Mouse (Mus musculus) forebrain, embryonic 16.5 days (tissue): ENCODE results near the gene Slc28a1. TPM values are rescaled to one million over a fixed set of nuclear protein-coding genes. Genes with fewer than 3 reads are reported as not detected.

ENCODE experiments used
- ATAC-seq: fragments of 200-750 bp; cut with Nextera tagmentation; 2 replicates; pipeline ENCODE4 v1.8.0; 2017; ENCODE audit warnings: mild to moderate bottlenecking, moderate library complexity
- H3K27ac ChIP-seq: fragments of 300-500 bp; sonication (generic); 2 replicates; pipeline ENCODE4 v1.5.1; 2014; ENCODE audit warnings: low read length, control low read depth
- H3K27me3 ChIP-seq: fragments of 300-500 bp; sonication (generic); replicated peaks from 2 replicates; pipeline ENCODE4 v1.6.1; 2014; ENCODE audit warnings: low read length; ENCODE audit not compliant: control insufficient read depth, insufficient read depth
- H3K36me3 ChIP-seq: fragments of 300-500 bp; sonication (generic); 2 replicates; pipeline ENCODE4 v1.6.1; 2014; ENCODE audit not compliant: control insufficient read depth, insufficient read depth
- H3K4me1 ChIP-seq: fragments of 300-500 bp; sonication (generic); replicated peaks from 2 replicates; pipeline ENCODE4 v1.6.1; 2014; ENCODE audit warnings: low read length; ENCODE audit not compliant: control insufficient read depth, insufficient read depth
- H3K4me2 ChIP-seq: fragments of 300-500 bp; sonication (generic); 2 replicates; pipeline ENCODE4 v1.6.1; 2014; ENCODE audit warnings: mild to moderate bottlenecking, low read length, control low read depth
- H3K4me3 ChIP-seq: fragments of 300-500 bp; sonication (generic); replicated peaks from 2 replicates; pipeline ENCODE4 v1.5.1; 2014; ENCODE audit warnings: mild to moderate bottlenecking, low read length, control low read depth
- H3K9ac ChIP-seq: fragments of 300-500 bp; sonication (generic); replicated peaks from 2 replicates; pipeline ENCODE4 v1.6.1; 2014; ENCODE audit warnings: low read depth, low read length, control low read depth
- H3K9me3 ChIP-seq: fragments of 300-500 bp; sonication (generic); 2 replicates; pipeline ENCODE4 v1.6.1; 2016; ENCODE audit warnings: low read length; ENCODE audit not compliant: control insufficient read depth
- WGBS: fragments of 180-500 bp; shearing (Covaris S2); extraction: QIAGEN DNeasy Blood & Tissue Kit; methylation state at CpG from one replicate; pipeline ENCODE4 v1.1.7; 2014; 5-methylcytosine and 5-hydroxymethylcytosine counted together
- polyA plus RNA-seq: library from polyadenylated mRNA; unstranded; fragments of >200 nt; fragmentation: Nextera tagmentation; extraction: Ambion mirVana; gene quantifications from 2 replicates; pipeline ENCODE4 v1.2.1, GENCODE M21; 2015

The Slc28a1 gene
- polyA plus RNA-seq, 1 experiment from 2014 or later, result not detected

- peak; percentile 12; the same call in 1 of the 2 replicates for ATAC-seq
- peak overlapping the region; percentile 48 for H3K4me3 ChIP-seq
- peak overlapping the region; percentile 15; the same call in 1 of the 2 replicates for H3K9ac ChIP-seq
- no peak overlapping the region for H3K27ac ChIP-seq
- peaks cover 52% of the 10 kb centered on the region for H3K27me3 ChIP-seq
- H3K4me2 ChIP-seq, result peak overlapping the region; percentile 50
- no peaks in the 10 kb centered on the region for H3K36me3 ChIP-seq
- H3K9me3 ChIP-seq, result no peaks in the 10 kb centered on the region
- peaks cover 15% of the 10 kb centered on the region for H3K4me1 ChIP-seq
- under 1% methylated on average over 22 of the region's 22 CpGs for WGBS
Measured at GRCm38 (mm10) chr7:81212261-81212681, 97.7 kb downstream of the Slc28a1 start.

DNA sequence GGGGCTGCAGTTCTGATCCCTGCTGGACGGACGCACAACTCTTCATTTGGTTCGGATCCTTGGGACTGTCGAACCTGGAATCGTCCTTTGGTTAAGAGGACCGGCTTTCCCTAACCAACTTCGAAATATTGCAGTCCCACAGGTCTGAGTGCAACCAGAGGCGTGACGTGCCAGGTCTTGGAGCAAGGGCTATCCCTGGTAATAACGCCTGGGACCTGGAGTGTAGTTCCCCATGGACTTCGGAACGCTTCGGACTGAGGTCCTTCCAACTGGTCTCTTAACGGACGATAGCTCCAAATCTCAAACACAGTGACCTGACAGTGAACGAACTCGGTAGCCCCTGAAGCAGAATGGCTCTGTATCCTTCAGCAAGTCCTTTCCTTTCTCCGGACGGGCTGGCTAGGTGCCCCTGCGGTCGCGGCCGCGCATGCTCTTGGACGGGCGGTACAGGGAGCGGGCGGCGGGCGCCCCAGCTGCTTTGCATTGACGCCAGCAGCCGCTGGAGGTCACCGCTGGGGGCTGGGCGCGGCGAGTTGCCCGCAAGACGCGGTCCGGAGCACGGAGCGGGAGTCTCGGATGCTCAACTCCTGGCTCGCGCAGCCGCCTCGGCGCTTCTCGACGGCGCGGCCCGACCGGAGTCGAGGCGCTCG is 98.2 kb downstream of the Slc28a1 start:
- peak overlapping the region; percentile 50 for H3K4me2 ChIP-seq
- H3K36me3 ChIP-seq, result no peaks in the 10 kb centered on the region
- H3K4me3 ChIP-seq, result peak overlapping the region; percentile 48
- H3K4me1 ChIP-seq, result peaks cover 15% of the 10 kb centered on the region
- H3K27me3 ChIP-seq, result peaks cover 52% of the 10 kb centered on the region
- peak overlapping the region; percentile 15; the same call in 1 of the 2 replicates for H3K9ac ChIP-seq
- peak overlapping the region; percentile 28; the same call in 1 of the 2 replicates for H3K27ac ChIP-seq
- WGBS, result under 1% methylated on average over 57 of the region's 57 CpGs
- no peaks in the 10 kb centered on the region for H3K9me3 ChIP-seq
- peak; percentile 82 for ATAC-seq

- 1% methylated on average over 90 of the region's 128 CpGs for WGBS
- no peaks in the 10 kb centered on the region for H3K36me3 ChIP-seq
- peak within 1 kb of the TSS; percentile 48 for H3K4me3 ChIP-seq
- ATAC-seq, result peak; percentile 35
- H3K27ac ChIP-seq, result peak within 1 kb of the TSS; percentile 28; the same call in 1 of the 2 replicates
- H3K27me3 ChIP-seq, result peaks cover 52% of the 10 kb centered on the region
- H3K9me3 ChIP-seq, result no peaks in the 10 kb centered on the region
- H3K9ac ChIP-seq, result peak within 1 kb of the TSS; percentile 17; the same call in 1 of the 2 replicates
- peak within 1 kb of the TSS; percentile 50 for H3K4me2 ChIP-seq
- H3K4me1 ChIP-seq, result peaks cover 15% of the 10 kb centered on the region
Measured at GRCm38 (mm10) chr7:81213347-81214152, 99.0 kb downstream of the Slc28a1 start, which contains the start of gene Pde8a. Gene Pde8a (plus strand): TSS chr7:81213596.

- no peaks in the 10 kb centered on the region for H3K9me3 ChIP-seq
- peak overlapping the region; percentile 48 for H3K4me3 ChIP-seq
- no peaks in the 10 kb centered on the region for H3K36me3 ChIP-seq
- peak overlapping the region; percentile 50 for H3K4me2 ChIP-seq
- no peak for ATAC-seq
- peaks cover 15% of the 10 kb centered on the region for H3K4me1 ChIP-seq
- no peak overlapping the region for H3K9ac ChIP-seq
- peaks cover 52% of the 10 kb centered on the region for H3K27me3 ChIP-seq
- 4% methylated on average over 37 of the region's 40 CpGs for WGBS
- no peak overlapping the region for H3K27ac ChIP-seq
Measured at GRCm38 (mm10) chr7:81214153-81214907, 99.7 kb downstream of the Slc28a1 start.

- ATAC-seq, result no peak
- peaks cover 44% of the 10 kb centered on the region for H3K27me3 ChIP-seq
- no peak overlapping the region for H3K4me3 ChIP-seq
Measured at GRCm38 (mm10) chr7:81215950-81216349, 101.4 kb downstream of the Slc28a1 start.

DNA sequence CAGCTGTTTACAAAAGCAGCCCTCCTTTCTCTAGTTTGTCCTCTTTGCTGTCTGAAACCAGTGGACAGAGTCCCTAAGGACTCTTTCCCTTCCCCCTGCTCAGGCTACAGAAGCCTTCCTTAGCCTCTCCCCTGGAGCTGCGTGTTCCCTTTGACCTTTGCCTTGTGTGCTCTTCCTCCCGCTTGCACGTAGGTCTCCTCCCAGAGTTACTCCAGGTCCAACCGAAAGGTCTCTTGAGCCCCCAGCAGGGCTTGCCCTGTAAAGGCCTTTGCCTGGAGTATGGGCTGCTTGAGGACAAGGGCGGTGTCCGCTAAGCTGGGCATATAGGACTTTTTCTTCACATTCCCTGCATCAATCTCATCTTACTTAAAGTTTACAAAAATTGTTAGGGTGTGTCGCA is 104.7 kb downstream of the Slc28a1 start:
- 75% methylated on average over 7 of the region's 7 CpGs for WGBS
- Histone ChIP-seq H3K27me3 (peaks cover 12% of the 10 kb centered on the region), H3K4me1 (no peaks in the 10 kb centered on the region), H3K9me3 (no peaks in the 10 kb centered on the region), H3K9ac (no peak overlapping the region), H3K4me2 (no peak overlapping the region), H3K36me3 (no peaks in the 10 kb centered on the region), H3K4me3 (no peak overlapping the region), H3K27ac (no peak overlapping the region)
- ATAC-seq, result no peak

More at GRCm38 (mm10) chr7:81215950-81216349, 101.4 kb downstream of the Slc28a1 start:
- no peak overlapping the region for H3K27ac ChIP-seq
- no peak overlapping the region for H3K4me2 ChIP-seq
- no peaks in the 10 kb centered on the region for H3K9me3 ChIP-seq
- H3K4me1 ChIP-seq, result peaks cover 15% of the 10 kb centered on the region
- 88% methylated on average over 1 of the region's 1 CpGs for WGBS
- H3K36me3 ChIP-seq, result no peaks in the 10 kb centered on the region
- H3K9ac ChIP-seq, result no peak overlapping the region

Other genes with a start within 250 kb of the Slc28a1 start
- gene Wdr73, start 213.5 kb upstream of the Slc28a1 start, polyA plus RNA-seq, result 44.4 and 46.3 TPM in 2 replicates
- 5.0 and 5.7 TPM in 2 replicates for gene Nmb, start 209.7 kb upstream of the Slc28a1 start, polyA plus RNA-seq
- gene Sec11a, start 167.0 kb upstream of the Slc28a1 start, polyA plus RNA-seq, result 146 and 153 TPM in 2 replicates
- 8.4 and 12.1 TPM in 2 replicates for gene Zfp592, start 121.1 kb upstream of the Slc28a1 start, polyA plus RNA-seq
- gene Alpk3, start 57.2 kb upstream of the Slc28a1 start, polyA plus RNA-seq, result 0.05 and 0.06 TPM in 2 replicates
- 2.1 and 2.3 TPM in 2 replicates for gene Pde8a, start 98.8 kb downstream of the Slc28a1 start, polyA plus RNA-seq
- 718 and 738 TPM in 2 replicates for gene Rps17, start 230.5 kb downstream of the Slc28a1 start, polyA plus RNA-seq